Mouse (Mus musculus) gastrocnemius, postnatal 10 days (tissue): ENCODE measurements around the gene Col18a1. TPM values are rescaled to one million over a fixed set of nuclear protein-coding genes. Genes with fewer than 3 reads are reported as not detected.
A peak's percentile ranks its signal among the peaks of the same experiment; 100 is the strongest.

Experiments used
- DNase-seq: peaks from one replicate; pipeline ENCODE4 v3.0.0; 2021; ENCODE audit warnings: mixed read lengths
- total RNA-seq, 2 experiments: library from RNA; stranded (reverse); gene quantifications; 2 replicates each; pipeline ENCODE4 v1.2.3; 2021

Gene Col18a1
- total RNA-seq, 2 experiments from 2014 or later = 34.6 to 45.0 TPM

GRCm38 (mm10) chr10:77182804-77183331, 16.5 kb upstream of the Col18a1 start:
- no peak for DNase-seq

GRCm38 (mm10) chr10:77180110-77180509, 13.8 kb upstream of the Col18a1 start:
- DNase-seq = no peak

GRCm38 (mm10) chr10:77178691-77179090, 12.3 kb upstream of the Col18a1 start:
- no peak for DNase-seq

GRCm38 (mm10) chr10:77170400-77170799, 4.1 kb upstream of the Col18a1 start:
- no peak for DNase-seq

GRCm38 (mm10) chr10:77165318-77165945, 916 bp downstream of the Col18a1 start:
- peak; percentile 35 for DNase-seq

GRCm38 (mm10) chr10:77164437-77165052, 1.8 kb downstream of the Col18a1 start:
- no peak for DNase-seq

- no peak for DNase-seq
Measured at GRCm38 (mm10) chr10:77164041-77164436, 2.3 kb downstream of the Col18a1 start.

- DNase-seq = no peak
Measured at GRCm38 (mm10) chr10:77163392-77163977, 2.9 kb downstream of the Col18a1 start.

- DNase-seq = no peak
Measured at GRCm38 (mm10) chr10:77159573-77159972, 6.8 kb downstream of the Col18a1 start.

GRCm38 (mm10) chr10:77158948-77159347, 7.4 kb downstream of the Col18a1 start:
- DNase-seq = no peak

- DNase-seq = no peak
Measured at GRCm38 (mm10) chr10:77157245-77158019, 8.9 kb downstream of the Col18a1 start.

GRCm38 (mm10) chr10:77152178-77152621, 14.1 kb downstream of the Col18a1 start:
- DNase-seq = no peak

GRCm38 (mm10) chr10:77151551-77152002, 14.8 kb downstream of the Col18a1 start:
- DNase-seq = no peak

- no peak for DNase-seq
Measured at GRCm38 (mm10) chr10:77150947-77151521, 15.3 kb downstream of the Col18a1 start.

- no peak for DNase-seq
Measured at GRCm38 (mm10) chr10:77150016-77150415, 16.3 kb downstream of the Col18a1 start.

- no peak for DNase-seq
Measured at GRCm38 (mm10) chr10:77147545-77147944, 18.8 kb downstream of the Col18a1 start.

GRCm38 (mm10) chr10:77146901-77147463, 19.4 kb downstream of the Col18a1 start:
- peak; percentile 67 for DNase-seq

GRCm38 (mm10) chr10:77145946-77146345, 20.4 kb downstream of the Col18a1 start:
- no peak for DNase-seq

- no peak for DNase-seq
Measured at GRCm38 (mm10) chr10:77144372-77144771, 22.0 kb downstream of the Col18a1 start.

GRCm38 (mm10) chr10:77142328-77142727, 24.0 kb downstream of the Col18a1 start:
- no peak for DNase-seq

GRCm38 (mm10) chr10:77138304-77138703, 28.0 kb downstream of the Col18a1 start:
- no peak for DNase-seq

- no peak for DNase-seq
Measured at GRCm38 (mm10) chr10:77136205-77136604, 30.1 kb downstream of the Col18a1 start.
